Mouse (Mus musculus) heart, postnatal 0 days (tissue): Measurements from ENCODE around the gene Zmiz2. TPM values are rescaled to one million over a fixed set of nuclear protein-coding genes. Genes with fewer than 3 reads are reported as not detected.

ENCODE experiments used
- ATAC-seq: fragments of 200-750 bp; cut with Nextera tagmentation; 2 replicates; pipeline ENCODE4 v1.8.0; 2017; ENCODE audit warnings: low read depth, moderate number of reproducible peaks, moderate library complexity; ENCODE audit not compliant: insufficient read depth
- DNase-seq: peaks from one replicate; pipeline ENCODE4 v3.0.0-alpha.2; 2016; ENCODE audit warnings: low spot score
- H3K27ac ChIP-seq: fragments of 300-500 bp; sonication (generic); 2 replicates; pipeline ENCODE4 v1.5.1; 2014; ENCODE audit warnings: low read depth, mild to moderate bottlenecking
- H3K27me3 ChIP-seq: fragments of 300-500 bp; sonication (generic); 2 replicates; pipeline ENCODE4 v1.6.1; 2014; ENCODE audit warnings: low read length, mixed read lengths; ENCODE audit not compliant: control insufficient read depth, insufficient read depth
- H3K36me3 ChIP-seq: fragments of 300-500 bp; sonication (generic); replicated peaks from 2 replicates; pipeline ENCODE4 v1.6.1; 2014; ENCODE audit warnings: low read length, mixed read lengths; ENCODE audit not compliant: control insufficient read depth, insufficient read depth
- H3K4me1 ChIP-seq: fragments of 300-500 bp; sonication (generic); 2 replicates; pipeline ENCODE4 v1.6.1; 2014; ENCODE audit warnings: antibody characterized with exemption; ENCODE audit not compliant: control insufficient read depth, insufficient read depth
- H3K4me2 ChIP-seq: fragments of 300-500 bp; sonication (generic); 2 replicates; pipeline ENCODE4 v1.6.1; 2014; ENCODE audit warnings: low read depth, mild to moderate bottlenecking, low read length, moderate library complexity
- H3K4me3 ChIP-seq: fragments of 300-500 bp; sonication (generic); 2 replicates; pipeline ENCODE4 v1.5.1; 2014; ENCODE audit warnings: low read depth, low read length
- H3K9ac ChIP-seq: fragments of 300-500 bp; sonication (generic); replicated peaks from 2 replicates; pipeline ENCODE4 v1.6.1; 2014; ENCODE audit warnings: low read depth, low read length, mixed read lengths
- H3K9me3 ChIP-seq: fragments of 300-500 bp; sonication (generic); replicated peaks from 2 replicates; pipeline ENCODE4 v1.6.1; 2016; ENCODE audit warnings: low read length; ENCODE audit not compliant: control insufficient read depth
- CTCF ChIP-seq: IDR thresholded peaks from 2 replicates; pipeline ENCODE4 v1.5.1; 2016; ENCODE audit warnings: antibody characterized with exemption, control low read depth, low read depth
- EP300 ChIP-seq: IDR thresholded peaks from 2 replicates; pipeline ENCODE4 v1.6.1; 2016; ENCODE audit warnings: antibody characterized with exemption, low read depth
- WGBS: fragments of 180-500 bp; shearing (Covaris S2); extraction: QIAGEN DNeasy Blood & Tissue Kit; methylation state at CpG from one replicate; pipeline ENCODE4 v1.1.7; 2014; 5-methylcytosine and 5-hydroxymethylcytosine counted together
- polyA plus RNA-seq: library from polyadenylated mRNA; unstranded; fragments of >200 nt; fragmentation: Nextera tagmentation; extraction: Ambion mirVana; gene quantifications from 2 replicates; pipeline ENCODE4 v1.2.1, GENCODE M21; 2015
- total RNA-seq: library from RNA; depleted of rRNA; stranded (reverse); fragments of >200 nt; gene quantifications from 2 replicates; pipeline ENCODE4 v1.2.3, GENCODE M21; 2014; ENCODE audit warnings: low replicate concordance

The Zmiz2 gene
- total and polyA plus RNA-seq, 2 experiments from 2014 or later, result 6.9 to 45.4 TPM

DNA sequence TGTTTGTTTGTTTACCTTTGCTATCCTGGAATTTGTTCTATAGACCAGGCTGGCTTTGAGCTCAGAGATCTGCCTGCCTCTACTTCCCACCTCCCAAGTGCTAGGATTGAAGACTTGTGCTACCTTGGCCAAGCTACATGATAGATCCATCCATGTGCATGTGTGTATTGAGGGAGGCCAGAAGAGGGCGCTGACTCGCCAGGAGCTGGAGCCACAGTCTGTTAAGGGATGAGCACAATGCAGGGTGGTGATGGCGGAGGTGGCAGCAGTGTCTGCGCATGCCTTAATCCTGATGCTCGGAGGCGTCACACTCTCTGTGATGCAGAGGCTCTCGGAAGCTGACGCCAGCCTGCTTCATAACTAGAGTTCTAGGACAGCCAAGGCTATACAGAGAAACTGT lies 47.6 kb downstream of the Zmiz2 start:
- H3K9ac ChIP-seq, result no peak overlapping the region
- H3K4me3 ChIP-seq, result no peak overlapping the region
- H3K27me3 ChIP-seq, result no peaks in the 10 kb centered on the region
- no peak for TF ChIP-seq EP300
- peak; percentile 66 for TF ChIP-seq CTCF
- H3K36me3 ChIP-seq, result peaks cover 63% of the 10 kb centered on the region
- H3K27ac ChIP-seq, result no peak overlapping the region
- WGBS, result 66% methylated on average over 8 of the region's 8 CpGs
- ATAC-seq, result peak; percentile 47
- H3K9me3 ChIP-seq, result no peaks in the 10 kb centered on the region
- DNase-seq, result peak; percentile 42
- no peaks in the 10 kb centered on the region for H3K4me1 ChIP-seq
- H3K4me2 ChIP-seq, result no peak overlapping the region

GRCm38 (mm10) chr11:6437667-6438066 lies 48.8 kb downstream of the Zmiz2 start:
- no peaks in the 10 kb centered on the region for H3K9me3 ChIP-seq
- WGBS, result 89% methylated on average over 2 of the region's 2 CpGs
- H3K4me1 ChIP-seq, result peaks cover 5% of the 10 kb centered on the region; the same call in 1 of the 2 replicates
- H3K27me3 ChIP-seq, result no peaks in the 10 kb centered on the region
- TF ChIP-seq CTCF, result no peak
- no peak for TF ChIP-seq EP300
- no peak overlapping the region for H3K4me2 ChIP-seq
- peaks cover 51% of the 10 kb centered on the region for H3K36me3 ChIP-seq
- H3K4me3 ChIP-seq, result no peak overlapping the region
- no peak overlapping the region for H3K27ac ChIP-seq
- ATAC-seq (no peak), DNase-seq (no peak)
- no peak overlapping the region for H3K9ac ChIP-seq

DNA sequence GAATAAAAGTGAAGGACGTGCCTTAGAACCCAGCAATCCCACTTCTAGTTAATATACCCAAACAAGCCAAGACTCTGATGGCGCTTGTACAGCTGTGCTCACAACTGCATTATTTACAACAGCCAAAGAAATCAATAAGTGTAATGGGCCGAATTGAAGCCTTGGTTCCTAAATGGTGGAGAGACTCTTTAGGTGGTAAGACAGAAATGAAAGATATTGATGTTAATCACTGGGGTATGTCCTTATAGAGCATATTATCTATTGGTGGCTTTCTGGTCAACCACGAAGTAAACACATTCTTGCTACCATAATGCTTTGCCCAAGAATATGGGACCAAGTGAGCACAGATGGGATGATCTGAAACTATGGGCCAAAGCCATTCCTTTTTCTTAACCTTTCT lies 51.3 kb downstream of the Zmiz2 start:
- WGBS, result 98% methylated on average over 4 of the region's 4 CpGs
- no peak for ATAC-seq
- Histone ChIP-seq H3K36me3 (peaks cover 27% of the 10 kb centered on the region), H3K4me2 (no peak overlapping the region), H3K27me3 (no peaks in the 10 kb centered on the region), H3K27ac (no peak overlapping the region), H3K9ac (no peak overlapping the region), H3K4me3 (no peak overlapping the region), H3K9me3 (no peaks in the 10 kb centered on the region), H3K4me1 (peaks cover 6% of the 10 kb centered on the region; the same call in 1 of the 2 replicates)
- TF ChIP-seq EP300 (no peak), CTCF (no peak)
- DNase-seq, result no peak

DNA sequence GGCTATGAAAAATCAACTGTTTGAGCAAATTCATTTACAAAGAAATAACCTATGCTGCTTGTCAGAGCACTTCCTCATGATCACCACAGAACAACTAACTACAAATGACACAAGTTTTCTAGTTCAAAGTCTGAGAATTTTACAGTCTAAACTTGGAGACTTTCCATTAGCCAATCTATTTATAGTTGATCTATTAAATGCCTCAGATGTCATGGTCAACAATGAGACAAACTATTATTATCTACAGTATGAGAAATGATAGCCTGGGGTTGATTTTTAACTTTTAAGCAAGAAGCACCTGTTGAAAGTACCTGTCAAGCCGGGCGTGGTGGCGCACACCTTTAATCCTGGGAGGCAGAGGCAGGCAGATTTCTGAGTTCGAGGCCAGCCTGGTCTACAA lies 53.7 kb downstream of the Zmiz2 start:
- Histone ChIP-seq H3K4me1 (peaks cover 6% of the 10 kb centered on the region; the same call in 1 of the 2 replicates), H3K9ac (no peak overlapping the region), H3K27me3 (no peaks in the 10 kb centered on the region), H3K36me3 (peaks cover 6% of the 10 kb centered on the region; the same call in 1 of the 2 replicates), H3K4me2 (no peak overlapping the region), H3K9me3 (no peaks in the 10 kb centered on the region), H3K27ac (no peak overlapping the region), H3K4me3 (no peak overlapping the region)
- no peak for ATAC-seq
- 95% methylated on average over 4 of the region's 4 CpGs for WGBS
- no peak for DNase-seq
- TF ChIP-seq CTCF (no peak), EP300 (no peak)

DNA sequence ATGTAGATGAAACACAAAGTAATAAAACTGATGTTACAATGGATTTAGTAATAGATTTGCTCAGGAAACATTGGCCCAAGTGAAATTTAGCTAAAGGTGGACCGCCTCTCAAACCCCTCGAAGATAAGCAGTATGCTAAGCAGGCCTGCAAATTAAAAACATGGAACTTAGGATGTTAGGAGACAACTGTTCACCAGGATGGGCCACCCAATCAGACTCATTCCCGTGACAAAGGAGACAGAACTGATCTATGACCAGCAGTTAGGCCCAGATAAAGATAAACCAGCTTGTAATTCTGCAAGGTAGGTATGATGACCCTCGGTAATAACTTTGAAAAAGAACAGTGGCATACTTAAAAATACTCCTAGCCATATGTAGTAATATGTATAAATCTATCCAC lies 54.2 kb downstream of the Zmiz2 start:
- ATAC-seq, result no peak
- WGBS, result 37% methylated on average over 4 of the region's 4 CpGs
- TF ChIP-seq EP300 (no peak), CTCF (no peak)

GRCm38 (mm10) chr11:6443727-6444076 lies 54.8 kb downstream of the Zmiz2 start:
- H3K4me1 ChIP-seq, result peaks cover 6% of the 10 kb centered on the region; the same call in 1 of the 2 replicates
- DNase-seq, result peak; percentile 11
- peak overlapping the region; percentile 77 for H3K9ac ChIP-seq
- H3K27ac ChIP-seq, result peak overlapping the region; percentile 95
- TF ChIP-seq CTCF (no peak), EP300 (no peak)
- peak overlapping the region; percentile 91 for H3K4me3 ChIP-seq
- no peaks in the 10 kb centered on the region for H3K9me3 ChIP-seq
- H3K4me2 ChIP-seq, result peak overlapping the region; percentile 75
- WGBS, result under 1% methylated on average over 10 of the region's 10 CpGs
- no peaks in the 10 kb centered on the region for H3K27me3 ChIP-seq
- no peaks in the 10 kb centered on the region for H3K36me3 ChIP-seq
- ATAC-seq, result no peak

More for the DNA sequence above, 54.2 kb downstream of the Zmiz2 start:
- H3K9ac ChIP-seq, result peak overlapping the region; percentile 77
- peak overlapping the region; percentile 95 for H3K27ac ChIP-seq
- H3K4me2 ChIP-seq, result peak overlapping the region; percentile 75
- H3K4me3 ChIP-seq, result peak overlapping the region; percentile 91
- peaks cover 6% of the 10 kb centered on the region; the same call in 1 of the 2 replicates for H3K4me1 ChIP-seq
- no peaks in the 10 kb centered on the region for H3K9me3 ChIP-seq
- 0 out of 2 replicates have a peak, but pooled peaks cover under 1% of the 10 kb centered on the region for H3K36me3 ChIP-seq
- H3K27me3 ChIP-seq, result no peaks in the 10 kb centered on the region
- no peak for DNase-seq
